Mouse (Mus musculus): ENCODE results near the gene Sostdc1. TPM values are rescaled to one million over a fixed set of nuclear protein-coding genes. Genes with fewer than 3 reads are reported as not detected.

Sostdc1 gene
- polyA plus RNA-seq, 1 experiment = 0.92 TPM

DNA sequence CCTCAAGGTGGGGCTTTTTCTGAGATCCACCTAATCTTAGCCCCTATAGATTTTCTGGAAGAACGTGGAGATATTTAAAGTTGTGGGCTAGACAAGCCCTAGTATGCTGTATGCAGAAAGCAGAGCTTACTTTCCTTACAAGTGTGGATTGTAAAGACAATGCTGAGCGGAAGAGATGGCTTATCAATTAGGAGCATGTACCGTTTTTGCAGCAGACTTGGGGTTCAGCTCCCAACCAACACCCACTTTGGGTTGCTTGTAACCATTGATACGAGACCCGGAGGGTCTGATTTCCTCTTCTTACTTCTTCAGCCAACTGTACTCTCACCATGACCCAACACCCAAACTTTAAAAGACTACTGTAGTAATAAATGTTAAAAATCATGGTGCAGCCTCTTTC lies 46.8 kb downstream of the Sostdc1 start:
- WGBS = 95% methylated on average over 5 of the region's 5 CpGs
- no peak for DNase-seq (ENCODE audit: low read depth, low spot score)

DNA sequence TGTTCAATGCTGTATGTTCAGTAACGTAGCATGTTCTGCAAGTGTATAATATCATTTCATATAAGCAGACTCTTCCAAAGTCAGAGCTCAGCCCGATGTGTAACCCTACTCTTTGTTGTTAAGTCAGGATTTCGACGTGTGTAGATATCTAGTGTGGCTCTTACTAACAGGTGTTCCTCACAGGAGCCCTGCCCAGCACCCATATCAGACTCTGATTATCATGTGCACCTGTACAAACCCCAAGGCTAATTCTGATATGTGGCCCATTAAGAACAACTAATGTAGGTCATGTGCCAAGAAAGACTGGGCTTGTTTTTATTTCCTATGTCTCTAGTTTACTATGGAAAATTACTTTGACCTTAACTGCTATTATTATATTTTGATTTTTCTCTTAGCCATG lies 50.1 kb downstream of the Sostdc1 start:
- 64% methylated on average over 4 of the region's 4 CpGs for WGBS
- no peak for DNase-seq (ENCODE audit: low read depth, low spot score)

Other genes starting within 250 kb of the Sostdc1 start
- 11.3 and 13.5 TPM in 2 replicates for gene Ankmy2, start 157.0 kb upstream of the Sostdc1 start, polyA plus RNA-seq (2012; rRNA removed)
- 20.4 and 22.8 TPM in 2 replicates for gene Bzw2, start 156.1 kb upstream of the Sostdc1 start, polyA plus RNA-seq (2012; rRNA removed)
- not detected in 2 replicates for gene Lrrc72, start 60.7 kb upstream of the Sostdc1 start, polyA plus RNA-seq (2012; rRNA removed)
- gene Ispd, start 67.3 kb downstream of the Sostdc1 start, polyA plus RNA-seq (2012; rRNA removed) = 0.64 and 1.1 TPM in 2 replicates
- 0.41 and 0.62 TPM in 2 replicates for gene D630036H23Rik, start 68.0 kb downstream of the Sostdc1 start, polyA plus RNA-seq (2012; rRNA removed)

Data from large intestine, adult 2 months (tissue).